Mouse (Mus musculus) right cerebral cortex, postnatal 36 days (tissue): Measurements from ENCODE around the gene Cks2.
"Not testable (repeated sequence)": the region's sequence is repeated elsewhere in the genome, so short reads cannot be mapped to it uniquely, and the experiment has no call there.

Experiments
- DNase-seq, 2 experiments: peaks; one replicate each; pipeline ENCODE4 v3.0.0; 2022; ENCODE audit warnings: low spot score in 2 of 2, mixed read lengths in 1 of 2

The Cks2 gene

GRCm38 (mm10) chr13:51644829-51645789, at the start of gene Cks2:
Gene Cks2, plus strand, starts transcription at chr13:51645232.
- peak; percentile 98 to 99 for DNase-seq

GRCm38 (mm10) chr13:51595404-51595803, 49.6 kb upstream of the Cks2 start:
- DNase-seq, result peak in 1 of 2 experiments; percentile 39

DNA sequence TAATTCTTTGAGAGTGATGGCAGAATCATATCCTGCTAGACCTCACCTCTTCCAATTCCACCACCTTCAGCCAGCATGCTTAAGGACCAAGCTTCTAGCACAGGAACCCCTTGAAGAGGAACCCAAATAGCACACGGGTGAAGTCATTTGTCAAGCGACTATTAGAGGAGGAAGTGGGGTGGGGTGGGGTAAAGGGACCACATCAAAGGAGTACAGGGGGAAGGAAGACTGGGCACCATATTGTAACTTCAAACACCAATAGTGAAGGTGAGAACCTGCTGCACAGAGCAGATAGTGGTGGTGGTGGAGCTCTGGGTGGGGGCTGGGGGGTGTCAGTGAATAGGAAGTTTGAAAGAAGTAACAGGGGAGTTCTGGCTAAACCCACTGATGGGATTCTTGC, 47.0 kb upstream of the Cks2 start:
- DNase-seq, result no peak

- no peak for DNase-seq
These were observed 44.9 kb upstream of the Cks2 start for GRCm38 (mm10) chr13:51600169-51600568.

GRCm38 (mm10) chr13:51602764-51603163, 42.3 kb upstream of the Cks2 start:
- DNase-seq, result no peak

GRCm38 (mm10) chr13:51603221-51603893, 41.7 kb upstream of the Cks2 start:
- peak; percentile 69 to 73 for DNase-seq

DNA sequence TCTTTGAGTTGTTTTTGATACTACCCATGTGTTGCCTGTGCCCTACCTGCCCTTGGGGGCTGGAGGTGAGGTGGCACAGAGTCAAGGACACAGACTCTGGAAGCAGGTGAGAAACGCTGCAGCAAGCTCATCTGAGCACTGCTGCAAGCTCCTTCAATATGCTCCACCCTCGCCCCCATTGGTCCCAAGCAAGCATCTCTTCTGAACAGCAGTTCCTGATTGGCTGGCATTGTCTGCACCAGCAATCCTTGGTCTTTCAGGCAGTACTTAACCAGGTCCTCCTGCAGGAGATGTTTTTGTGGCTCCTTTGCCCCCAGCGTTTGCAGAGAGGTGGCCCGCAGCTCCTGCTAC, 41.2 kb upstream of the Cks2 start:
- peak; percentile 44 to 71 for DNase-seq

DNA sequence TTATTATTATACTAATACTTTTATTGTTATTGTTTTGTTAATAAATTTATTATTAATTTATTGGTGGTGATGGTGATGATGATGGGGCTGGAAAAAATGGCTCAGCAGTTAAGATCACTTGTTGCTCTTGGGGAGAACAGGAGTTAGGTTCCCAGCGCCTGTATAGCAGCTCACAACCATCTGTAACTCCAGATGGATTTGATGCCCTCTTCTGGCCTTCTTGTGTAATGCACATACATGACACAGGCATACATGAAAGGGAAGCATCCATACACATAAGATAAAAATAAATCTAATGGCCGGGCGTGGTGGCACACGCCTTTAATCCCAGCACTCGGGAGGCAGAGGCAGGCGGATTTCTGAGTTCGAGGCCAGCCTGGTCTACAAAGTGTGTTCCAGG, 35.8 kb upstream of the Cks2 start:
- DNase-seq, result no peak

GRCm38 (mm10) chr13:51611060-51611459, 34.0 kb upstream of the Cks2 start:
- DNase-seq, result no peak

- DNase-seq, result no peak
These were observed 33.5 kb upstream of the Cks2 start for GRCm38 (mm10) chr13:51611500-51611899.

DNA sequence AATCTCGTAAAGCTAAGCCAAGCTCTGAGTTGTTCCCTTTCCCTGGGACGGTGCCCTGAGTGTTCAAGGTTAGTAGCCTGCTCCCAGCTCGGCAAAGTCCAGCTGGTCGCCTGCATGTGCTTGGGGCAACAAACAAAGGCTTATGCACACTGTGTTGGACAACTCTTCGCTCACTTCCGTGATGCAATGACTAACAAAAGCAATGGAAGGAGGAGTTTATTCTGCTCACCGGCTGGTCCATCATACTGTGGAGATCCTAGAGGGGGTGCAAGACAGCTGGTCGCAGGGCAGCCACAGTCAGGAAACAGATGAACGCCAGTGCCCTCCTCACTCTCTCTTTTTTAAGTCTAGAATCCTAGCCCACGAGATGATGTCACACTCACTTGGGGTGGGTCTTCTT, 29.2 kb upstream of the Cks2 start:
- no peak for DNase-seq

- peak; percentile 79 to 80 for DNase-seq
These were observed 28.5 kb upstream of the Cks2 start for GRCm38 (mm10) chr13:51616417-51617044.

DNA sequence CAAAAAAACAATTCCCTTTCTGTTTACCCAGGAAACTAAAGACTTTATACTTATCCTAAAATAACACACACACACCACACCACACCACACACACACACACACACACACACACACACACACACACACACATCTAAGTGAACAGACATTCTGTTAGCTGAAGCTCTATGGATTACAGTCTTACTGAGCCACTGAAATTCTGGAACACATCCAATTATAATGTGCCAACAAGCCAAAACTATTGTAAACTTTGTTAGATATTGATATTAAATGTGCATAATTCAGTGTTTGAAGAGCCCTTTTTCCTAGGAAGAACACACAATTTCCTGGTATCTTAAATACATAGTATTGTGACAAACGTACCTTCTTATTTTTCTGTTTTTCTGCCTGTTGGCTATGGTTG, 27.7 kb upstream of the Cks2 start:
- DNase-seq, result no peak

DNA sequence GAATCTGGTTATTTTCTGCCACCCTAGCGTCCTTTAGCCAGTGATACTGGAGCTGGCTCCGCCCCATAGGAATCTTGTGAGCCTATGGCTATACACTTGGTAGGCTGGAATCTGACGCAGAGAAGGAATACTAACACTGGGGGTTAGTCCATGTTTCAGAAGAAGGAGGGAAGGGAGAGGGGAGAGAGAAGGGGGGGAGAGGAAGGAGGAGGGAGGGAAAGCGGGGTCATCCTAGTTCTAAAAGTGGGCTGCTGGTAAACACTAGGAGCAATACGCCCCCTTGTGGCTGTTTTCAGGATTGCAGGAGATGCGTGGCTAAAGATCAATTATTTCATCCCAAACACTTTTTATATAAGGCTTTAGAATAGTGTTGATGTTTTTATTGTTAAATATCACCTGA, 27.2 kb upstream of the Cks2 start:
- DNase-seq, result peak; percentile 29

- no peak for DNase-seq
These were observed 26.4 kb upstream of the Cks2 start for GRCm38 (mm10) chr13:51618602-51619001.

DNA sequence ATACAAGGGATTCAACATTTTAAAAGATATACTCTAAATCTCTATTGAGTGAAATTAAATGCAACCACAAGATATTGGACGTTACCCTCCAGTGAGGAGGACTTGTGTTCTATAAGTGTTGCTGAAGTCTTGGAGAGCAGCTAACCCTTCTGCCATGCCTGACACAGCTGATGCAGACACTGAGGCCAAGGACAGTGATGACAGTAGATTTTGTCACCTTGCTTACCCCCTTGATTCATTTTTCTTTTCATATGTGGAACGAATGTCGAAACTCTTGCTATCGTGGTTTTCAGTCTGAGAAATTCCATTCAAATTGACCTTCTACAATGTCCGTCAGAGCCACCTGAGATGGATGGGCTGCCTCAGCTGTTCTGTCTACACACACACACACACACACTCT, 22.4 kb upstream of the Cks2 start:
- no peak for DNase-seq

DNA sequence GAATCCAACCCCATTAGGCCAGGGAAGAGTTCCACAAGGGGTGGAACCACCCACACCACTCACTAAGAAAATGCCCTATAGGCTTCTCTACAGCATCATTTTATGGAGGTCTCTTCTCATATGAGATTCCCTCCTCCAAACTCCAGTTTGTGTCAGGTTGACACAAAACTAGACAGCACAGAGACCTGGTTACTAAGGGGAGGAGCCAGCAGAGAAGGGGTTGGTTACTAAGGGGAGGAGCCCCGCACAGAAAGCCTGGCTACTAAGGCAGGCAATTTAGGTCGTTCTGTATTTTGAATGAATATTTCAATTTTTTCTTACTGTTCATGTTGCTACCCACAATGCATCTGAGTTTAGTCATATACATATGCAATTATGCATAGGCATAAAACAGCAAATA, 21.4 kb upstream of the Cks2 start:
- DNase-seq, result no peak

DNA sequence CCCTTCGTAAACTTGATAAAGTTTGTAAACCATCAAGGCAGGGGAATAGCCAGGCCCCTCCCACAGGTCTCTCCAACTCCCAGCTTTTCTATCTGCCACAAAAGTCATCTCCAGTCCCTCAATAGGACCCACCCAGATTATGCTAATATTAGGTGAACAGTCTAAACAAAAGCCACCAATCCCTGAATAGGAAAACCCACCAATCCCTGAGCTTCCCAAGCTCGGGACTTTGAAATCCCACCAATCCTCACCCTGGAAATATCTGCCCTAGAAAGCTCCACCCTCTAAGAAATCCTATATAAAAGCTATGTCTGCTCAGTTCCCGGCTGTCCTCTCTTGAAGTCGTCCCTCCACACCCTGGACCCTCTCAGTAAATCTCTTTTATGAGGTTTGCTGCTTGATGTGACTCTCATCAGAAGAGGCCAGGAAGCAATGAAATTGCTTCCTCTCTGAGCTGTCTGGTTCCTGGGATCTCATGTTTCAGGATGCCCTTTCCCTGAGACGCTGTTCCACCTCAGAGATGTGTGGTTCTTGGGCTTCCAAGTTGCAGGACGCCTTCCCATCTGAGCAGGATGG, 16.7 kb upstream of the Cks2 start:
- no peak for DNase-seq

- no peak for DNase-seq
These were observed 13.6 kb upstream of the Cks2 start for GRCm38 (mm10) chr13:51631354-51631992.

GRCm38 (mm10) chr13:51632560-51633218, 12.3 kb upstream of the Cks2 start:
- DNase-seq, result no peak

GRCm38 (mm10) chr13:51635384-51635783, 9.6 kb upstream of the Cks2 start:
- not testable (repeated sequence) for DNase-seq
